11 mouse cellular contexts compared by ENCODE assay signal in genomic region chr4:139054300-139054923, GRCm38 (mm10). TPM values are rescaled to one million over a fixed set of nuclear protein-coding genes. Genes with fewer than 3 reads are reported as not detected.
DNase-seq lines count a peak whose midpoint lies in the region; ATAC-seq and TF ChIP-seq lines count a peak whose summit lies in the region.
"Had no signal": no experiment of that assay in that cellular context is flagged by ENCODE, and none has a peak within 500 bp of the region (broad histone marks: within the 10 kb centered on the region; RNA-seq: fewer than 3 reads in every experiment).

No protein-coding gene starts in this region.

- peaks cover 10% of the 10 kb centered on the region for H3K4me1 ChIP-seq in heart, embryonic 12.5 days (replicated peaks)
- H3K4me1 ChIP-seq in hindbrain, embryonic 13.5 days (replicated peaks): peaks cover 34% of the 10 kb centered on the region
- 0 out of 2 replicates have a peak, but pooled peaks cover 2% of the 10 kb centered on the region for H3K4me1 ChIP-seq in midbrain, embryonic 16.5 days (ENCODE audit: control insufficient read depth, insufficient read depth, low read length)
- no peaks in the 10 kb centered on the region for H3K4me1 ChIP-seq in kidney, embryonic 14.5 days (ENCODE audit: control insufficient read depth, insufficient read depth, low read length)

- no peak overlapping the region for H3K9ac ChIP-seq in heart, embryonic 12.5 days
- no peak overlapping the region for H3K9ac ChIP-seq in hindbrain, embryonic 13.5 days
- 0 out of 2 replicates have a peak overlapping the region, but pooled peaks have one; percentile 25 for H3K9ac ChIP-seq in midbrain, embryonic 16.5 days (ENCODE audit: low read depth, low read length)
- H3K9ac ChIP-seq in kidney, embryonic 14.5 days (ENCODE audit: low read depth, low read length): no peak overlapping the region
- H3K9ac ChIP-seq: liver, embryonic 14.5 days had no signal

- H3K27me3 ChIP-seq in heart, embryonic 12.5 days (replicated peaks): peaks cover 11% of the 10 kb centered on the region; the same call in 1 of the 2 replicates
- peaks cover 41% of the 10 kb centered on the region for H3K27me3 ChIP-seq in hindbrain, embryonic 13.5 days
- H3K27me3 ChIP-seq in midbrain, embryonic 16.5 days (ENCODE audit: control insufficient read depth, insufficient read depth, low read depth, low read length): no peaks in the 10 kb centered on the region
- no peaks in the 10 kb centered on the region for H3K27me3 ChIP-seq in kidney, embryonic 14.5 days (ENCODE audit: control insufficient read depth, insufficient read depth, low read length)

- ATAC-seq in heart, embryonic 12.5 days (ENCODE audit: insufficient number of reproducible peaks, low FRiP score): no peak
- ATAC-seq in hindbrain, embryonic 13.5 days (ENCODE audit: low FRiP score): peak; percentile 70
- peak; percentile 75 for ATAC-seq in midbrain, embryonic 16.5 days
- no peak for ATAC-seq in erythroblast, adult 5-6 weeks (replicated peaks; ENCODE audit: low FRiP score, poor library complexity, severe bottlenecking)
- no peak for ATAC-seq in kidney, embryonic 14.5 days (ENCODE audit: low FRiP score, low TSS enrichment)

- no peaks in the 10 kb centered on the region for H3K36me3 ChIP-seq in heart, embryonic 12.5 days
- H3K36me3 ChIP-seq in hindbrain, embryonic 13.5 days: no peaks in the 10 kb centered on the region
- H3K36me3 ChIP-seq in midbrain, embryonic 16.5 days (ENCODE audit: control insufficient read depth, insufficient read depth, low read length): no peaks in the 10 kb centered on the region
- no peaks in the 10 kb centered on the region for H3K36me3 ChIP-seq in kidney, embryonic 14.5 days (ENCODE audit: control insufficient read depth, insufficient read depth, low read length)

- WGBS in heart, embryonic 12.5 days: 42% methylated on average over 9 of the region's 9 CpGs
- 42% methylated on average over 9 of the region's 9 CpGs for WGBS in hindbrain, embryonic 13.5 days
- WGBS in midbrain, embryonic 16.5 days: 45% methylated on average over 9 of the region's 9 CpGs
- 51% methylated on average over 9 of the region's 9 CpGs for WGBS in kidney, embryonic 14.5 days

- no peak for TF ChIP-seq POLR2A in brain, embryonic 14.5 days (IDR thresholded peaks at IDR 0.05; ENCODE audit: borderline replicate concordance, extremely low read depth, insufficient read depth, insufficient read length, poor library complexity, severe bottlenecking)

- H3K9me3 ChIP-seq in heart, embryonic 12.5 days (replicated peaks): no peaks in the 10 kb centered on the region
- no peaks in the 10 kb centered on the region for H3K9me3 ChIP-seq in hindbrain, embryonic 13.5 days
- H3K9me3 ChIP-seq in midbrain, embryonic 16.5 days (replicated peaks; ENCODE audit: control insufficient read depth, low read length, poor library complexity, severe bottlenecking): no peaks in the 10 kb centered on the region
- H3K9me3 ChIP-seq in kidney, embryonic 14.5 days (ENCODE audit: control insufficient read depth, low read length): no peaks in the 10 kb centered on the region

- H3K27ac ChIP-seq in heart, embryonic 12.5 days (ENCODE audit: poor library complexity, severe bottlenecking): no peak overlapping the region
- peak overlapping the region; percentile 30 for H3K27ac ChIP-seq in hindbrain, embryonic 13.5 days
- H3K27ac ChIP-seq in midbrain, embryonic 16.5 days (ENCODE audit: low read length): peak overlapping the region; percentile 61; the same call in 1 of the 2 replicates
- H3K27ac ChIP-seq in kidney, embryonic 14.5 days (ENCODE audit: low read depth, low read length): no peak overlapping the region
- H3K27ac ChIP-seq: liver, embryonic 14.5 days had no signal

- H3K4me3 ChIP-seq in heart, embryonic 12.5 days: no peak overlapping the region
- no peak overlapping the region for H3K4me3 ChIP-seq in hindbrain, embryonic 13.5 days
- no peak overlapping the region for H3K4me3 ChIP-seq in midbrain, embryonic 16.5 days (ENCODE audit: low read depth, low read length)
- no peak overlapping the region for H3K4me3 ChIP-seq in kidney, embryonic 14.5 days (ENCODE audit: low read length)

- peak; percentile 26 to 48 for DNase-seq in heart, adult 18-20 months
- peak; percentile 97 for DNase-seq in brain, embryonic 14.5 days (ENCODE audit: low read depth)
- no peak for DNase-seq in thymus, postnatal 4 days
- DNase-seq: thymus, postnatal 25 days had no signal

- peak; percentile 65 for TF ChIP-seq CTCF in brain, embryonic 14.5 days (IDR thresholded peaks at IDR 0.05; ENCODE audit: borderline replicate concordance, extremely low read depth, insufficient read depth, insufficient read length)

- H3K4me2 ChIP-seq in heart, embryonic 12.5 days: no peak overlapping the region
- H3K4me2 ChIP-seq in hindbrain, embryonic 13.5 days: no peak overlapping the region
- H3K4me2 ChIP-seq in midbrain, embryonic 16.5 days (ENCODE audit: low read length): no peak overlapping the region
- no peak overlapping the region for H3K4me2 ChIP-seq in kidney, embryonic 14.5 days (replicated peaks; ENCODE audit: low read depth, low read length)

RNA-seq across cellular contexts. Expression of gene Htr6, which starts 21.0 kb away (rescaled TPM):
- total RNA-seq in heart, adult 18-20 months (2021): not detected
- polyA plus RNA-seq in heart, embryonic 12.5 days (2016; fragmentation: Nextera tagmentation; extraction: Ambion mirVana): not detected in 2 replicates
- polyA plus RNA-seq in brain, embryonic 14.5 days (2012; rRNA removed): 1.8 and 2.0 TPM in 2 replicates
- polyA plus RNA-seq in hindbrain, embryonic 13.5 days (2015; fragmentation: Nextera tagmentation; extraction: Ambion mirVana): 0.18 and 0.27 TPM in 2 replicates
- polyA plus RNA-seq in midbrain, embryonic 16.5 days (2015; fragmentation: Nextera tagmentation; extraction: Ambion mirVana): 0.30 and 0.51 TPM in 2 replicates
- total RNA-seq in erythroblast, adult 5-6 weeks (2015; ENCODE audit: low replicate concordance): not detected in 2 replicates
- not detected in 2 replicates for total RNA-seq in erythroblast, adult 5-6 weeks (2017; ENCODE audit: low replicate concordance)
- 0.10 and 0.12 TPM in 2 replicates for polyA plus RNA-seq in kidney, embryonic 14.5 days (2014; fragmentation: Nextera tagmentation; extraction: Ambion mirVana)
- total RNA-seq: heart, postnatal 10 days had no signal
- polyA plus RNA-seq: liver, embryonic 14.5 days had no signal

RNA-seq across cellular contexts. Expression of gene Nbl1, which starts 38.4 kb away (rescaled TPM):
- 10 to 100 TPM; 17.2 to 28.6 TPM for total RNA-seq in heart, adult 18-20 months (2021)
- 10.1 and 10.6 TPM in 2 replicates for polyA plus RNA-seq in heart, embryonic 12.5 days (2016; fragmentation: Nextera tagmentation; extraction: Ambion mirVana)
- 33.8 and 35.8 TPM in 2 replicates for polyA plus RNA-seq in brain, embryonic 14.5 days (2012; rRNA removed)
- polyA plus RNA-seq in hindbrain, embryonic 13.5 days (2015; fragmentation: Nextera tagmentation; extraction: Ambion mirVana): 40.8 and 45.3 TPM in 2 replicates
- polyA plus RNA-seq in midbrain, embryonic 16.5 days (2015; fragmentation: Nextera tagmentation; extraction: Ambion mirVana): 28.7 and 30.6 TPM in 2 replicates
- not detected in 2 replicates for total RNA-seq in erythroblast, adult 5-6 weeks (2015; ENCODE audit: low replicate concordance)
- total RNA-seq in erythroblast, adult 5-6 weeks (2017; ENCODE audit: low replicate concordance): not detected in 2 replicates
- 15.5 and 22.3 TPM in 2 replicates for polyA plus RNA-seq in kidney, embryonic 14.5 days (2014; fragmentation: Nextera tagmentation; extraction: Ambion mirVana)

Comparison
In these comparisons a context has a peak if more than half of its experiments do, and no peak if none do; other contexts are left out.
1. ATAC-seq: peak in hindbrain, embryonic 13.5 days (single experiment) and midbrain, embryonic 16.5 days (single experiment); none in heart, embryonic 12.5 days (single experiment), erythroblast, adult 5-6 weeks (single experiment) and kidney, embryonic 14.5 days (single experiment).
2. H3K27ac ChIP-seq: peak in hindbrain, embryonic 13.5 days (single experiment) and midbrain, embryonic 16.5 days (single experiment); none in heart, embryonic 12.5 days (single experiment) and kidney, embryonic 14.5 days (single experiment).